Mouse (Mus musculus): ENCODE results near the gene Mcrs1.

GRCm38 (mm10) chr15:99222794-99223584 is 28.8 kb downstream of the Mcrs1 start:
- TF ChIP-seq CTCF (IDR thresholded peaks at IDR 0.05; ENCODE audit: control insufficient read depth, insufficient read depth, low read length) (no peak), POLR2A (IDR thresholded peaks at IDR 0.05; ENCODE audit: borderline replicate concordance, control insufficient read depth, low read depth, low read length) (no peak)

Data from bone marrow, adult 2 months (tissue).